Mouse (Mus musculus) adrenal gland, postnatal 0 days (tissue): ENCODE data around the gene Eapp. TPM values are rescaled to one million over a fixed set of nuclear protein-coding genes. Genes with fewer than 3 reads are reported as not detected.

ENCODE experiments used
- microRNA-seq: library from miRNA; unstranded; fragments of <30 nt; microRNA quantifications from one replicate; pipeline ENCODE4, GENCODE M21; 2016; ENCODE audit warnings: borderline replicate concordance; ENCODE audit not compliant: insufficient number of aligned reads
- polyA plus RNA-seq: library from polyadenylated mRNA; unstranded; fragments of >200 nt; fragmentation: Nextera tagmentation; extraction: Ambion mirVana; gene quantifications from 2 replicates; pipeline ENCODE4 v1.2.1, GENCODE M21; 2015

Gene Eapp
- 101 and 112 TPM in 2 replicates for polyA plus RNA-seq

GRCm38 (mm10) chr12:54695511-54696241 lies at the start of gene Eapp:
Gene Eapp (minus strand): TSS chr12:54695897.

GRCm38 (mm10) chr12:54656396-54657171 lies 39.1 kb downstream of the Eapp start, which contains the start of gene Sptssa:
Gene Sptssa (minus strand): TSS chr12:54656573.

Small RNA genes lying within 50 kb of the gene (microRNA-seq; reads per million reads assigned to microRNA genes)
- not detected for gene Mir1892

Other genes with a start within 250 kb of the Eapp start
- gene Sptssa, start 39.3 kb downstream of the Eapp start, polyA plus RNA-seq: 272 and 305 TPM in 2 replicates
- 157 and 185 TPM in 2 replicates for gene Snx6, start 99.8 kb upstream of the Eapp start, polyA plus RNA-seq
- gene Cfl2, start 167.0 kb upstream of the Eapp start, polyA plus RNA-seq: 168 and 187 TPM in 2 replicates